Mouse (Mus musculus) embryonic fibroblast, embryonic 13.5 days (primary cell): ENCODE results near the gene Dclk3. TPM values are rescaled to one million over a fixed set of nuclear protein-coding genes. Genes with fewer than 3 reads are reported as not detected.

ENCODE experiments used
- H3K27ac ChIP-seq: 2 replicates; pipeline ENCODE4 v1.5.1; 2012; ENCODE audit warnings: low read length, control low read depth, inconsistent platforms; ENCODE audit not compliant: insufficient read depth
- H3K4me1 ChIP-seq: 2 replicates; pipeline ENCODE4 v1.6.1; 2011; ENCODE audit warnings: low read length; ENCODE audit not compliant: control insufficient read depth, insufficient read depth
- H3K4me3 ChIP-seq: 2 replicates; pipeline ENCODE4 v1.5.1; 2011; ENCODE audit warnings: mild to moderate bottlenecking, control low read depth, low read length; ENCODE audit not compliant: insufficient read depth
- CTCF ChIP-seq: IDR thresholded peaks from 2 replicates; pipeline ENCODE4 v1.5.1; 2011; ENCODE audit warnings: mild to moderate bottlenecking, control low read depth, low read length, moderate library complexity, borderline replicate concordance; ENCODE audit not compliant: insufficient read depth
- POLR2A ChIP-seq: IDR thresholded peaks from 2 replicates; pipeline ENCODE4 v1.6.1; 2011; ENCODE audit warnings: low read depth, mild to moderate bottlenecking, control low read depth, low read length, moderate library complexity
- polyA plus RNA-seq: library from polyadenylated mRNA; stranded (reverse); fragments of >200 nt; gene quantifications from 2 replicates; pipeline ENCODE4 v1.2.4, GENCODE M21; 2011; ENCODE audit warnings: low read depth; ENCODE audit not compliant: missing spikeins, insufficient read length

The Dclk3 gene
- polyA plus RNA-seq, 1 experiment = not detected

GRCm38 (mm10) chr9:111514586-111515473 lies 75.9 kb downstream of the Dclk3 start:
- TF ChIP-seq POLR2A (no peak), CTCF (no peak)
- no peak overlapping the region for H3K27ac ChIP-seq

GRCm38 (mm10) chr9:111515536-111515935 lies 76.7 kb downstream of the Dclk3 start:
- no peak overlapping the region for H3K27ac ChIP-seq
- TF ChIP-seq CTCF (no peak), POLR2A (no peak)
- H3K4me3 ChIP-seq = no peak overlapping the region
- H3K4me1 ChIP-seq = no peaks in the 10 kb centered on the region

More at GRCm38 (mm10) chr9:111514586-111515473, 75.9 kb downstream of the Dclk3 start:
- Histone ChIP-seq H3K4me3 (no peak overlapping the region), H3K4me1 (no peaks in the 10 kb centered on the region)

- Histone ChIP-seq H3K4me1 (no peaks in the 10 kb centered on the region), H3K4me3 (no peak overlapping the region), H3K27ac (no peak overlapping the region)
- TF ChIP-seq POLR2A = no peak
- TF ChIP-seq CTCF = no peak
Measured at GRCm38 (mm10) chr9:111522226-111522625, 83.3 kb downstream of the Dclk3 start.

DNA sequence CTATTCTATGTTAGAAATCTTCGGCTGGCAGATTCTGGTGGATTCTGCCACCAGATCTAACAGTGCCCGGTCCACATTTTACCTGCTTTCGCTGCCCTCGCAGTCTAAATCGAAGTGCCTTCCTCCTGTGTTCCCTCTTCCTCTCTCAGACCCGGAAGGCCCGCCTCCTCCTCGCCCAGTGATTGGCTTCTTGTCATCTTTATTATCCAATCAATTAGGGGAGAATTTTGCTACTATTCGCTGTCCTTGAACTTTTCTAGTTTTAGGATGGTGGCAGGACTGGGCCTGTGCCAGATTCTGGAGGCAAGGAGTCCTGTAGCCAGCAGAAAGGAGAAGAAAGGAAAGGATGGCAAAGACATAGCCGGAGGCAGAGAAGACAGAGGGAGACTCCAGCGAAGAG lies 84.2 kb downstream of the Dclk3 start:
- no peaks in the 10 kb centered on the region for H3K4me1 ChIP-seq
- no peak overlapping the region for H3K27ac ChIP-seq
- H3K4me3 ChIP-seq = no peak overlapping the region
- TF ChIP-seq POLR2A = no peak
- TF ChIP-seq CTCF = no peak

GRCm38 (mm10) chr9:111523871-111524270 lies 85.0 kb downstream of the Dclk3 start:
- TF ChIP-seq POLR2A (no peak), CTCF (no peak)
- no peaks in the 10 kb centered on the region for H3K4me1 ChIP-seq
- H3K27ac ChIP-seq = no peak overlapping the region
- no peak overlapping the region for H3K4me3 ChIP-seq

- Histone ChIP-seq H3K4me1 (no peaks in the 10 kb centered on the region), H3K4me3 (no peak overlapping the region), H3K27ac (no peak overlapping the region)
- TF ChIP-seq POLR2A (no peak), CTCF (no peak)
Measured at GRCm38 (mm10) chr9:111534744-111535423, 96.0 kb downstream of the Dclk3 start.

DNA sequence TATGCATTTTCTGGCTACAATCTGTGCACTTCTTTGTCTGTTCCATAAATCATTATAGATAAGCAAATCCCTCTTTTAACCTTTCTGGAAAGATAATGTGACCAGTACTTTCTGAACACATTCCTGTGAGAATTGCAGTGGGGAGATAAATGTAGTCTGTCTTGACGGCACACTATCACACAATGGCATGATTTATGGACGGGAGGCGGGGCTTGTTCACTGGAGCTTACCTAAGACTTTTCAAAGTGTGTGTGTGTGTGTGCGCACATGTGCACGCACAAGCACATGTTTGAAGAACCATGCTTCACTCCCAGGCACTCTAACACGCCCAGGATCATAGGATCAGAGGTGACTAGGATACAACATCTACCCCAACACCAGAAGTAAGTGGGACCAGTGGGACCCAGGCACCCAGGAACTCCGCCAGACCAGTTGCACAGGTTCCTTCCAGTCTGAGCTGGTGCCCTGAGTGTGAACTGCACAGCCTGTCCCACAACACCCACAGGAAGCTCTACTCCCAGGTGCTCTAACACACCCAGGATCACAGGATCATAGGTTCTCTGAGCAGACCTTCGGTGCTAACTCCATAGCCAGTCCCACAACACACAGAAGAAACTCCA lies 96.7 kb downstream of the Dclk3 start:
- no peak overlapping the region for H3K27ac ChIP-seq
- no peaks in the 10 kb centered on the region for H3K4me1 ChIP-seq
- TF ChIP-seq POLR2A (no peak), CTCF (no peak)

More for the DNA sequence above, 96.7 kb downstream of the Dclk3 start:
- no peak overlapping the region for H3K4me3 ChIP-seq

Other genes starting within 250 kb of the Dclk3 start
- gene Mlh1, start 167.3 kb upstream of the Dclk3 start, polyA plus RNA-seq = 41.3 and 44.4 TPM in 2 replicates
- gene Epm2aip1, start 167.2 kb upstream of the Dclk3 start, polyA plus RNA-seq = 33.9 and 36.6 TPM in 2 replicates
- not detected in 2 replicates for gene Trank1, start 127.3 kb upstream of the Dclk3 start, polyA plus RNA-seq